Mouse (Mus musculus) embryonic facial prominence, embryonic 14.5 days (tissue): ENCODE measurements around the gene Avp. TPM values are rescaled to one million over a fixed set of nuclear protein-coding genes. Genes with fewer than 3 reads are reported as not detected.

Experiments used
- ATAC-seq: fragments of 200-750 bp; cut with Nextera tagmentation; 2 replicates; pipeline ENCODE4 v1.8.0; 2017; ENCODE audit warnings: low read depth, moderate number of reproducible peaks, moderate TSS enrichment
- DNase-seq: peaks from one replicate; pipeline ENCODE4 v3.0.0-alpha.2; 2015; ENCODE audit warnings: low spot score
- H3K27ac ChIP-seq: fragments of 300-500 bp; sonication (generic); replicated peaks from 2 replicates; pipeline ENCODE4 v1.5.1; 2014; ENCODE audit warnings: low read depth, mild to moderate bottlenecking, low read length, moderate library complexity
- H3K27me3 ChIP-seq: fragments of 300-500 bp; sonication (generic); replicated peaks from 2 replicates; pipeline ENCODE4 v1.6.1; 2014; ENCODE audit warnings: low read length; ENCODE audit not compliant: control insufficient read depth, insufficient read depth
- H3K36me3 ChIP-seq: fragments of 300-500 bp; sonication (generic); 2 replicates; pipeline ENCODE4 v1.6.1; 2014; ENCODE audit warnings: low read length, mixed read lengths; ENCODE audit not compliant: control insufficient read depth, insufficient read depth
- H3K4me1 ChIP-seq: fragments of 300-500 bp; sonication (generic); 2 replicates; pipeline ENCODE4 v1.6.1; 2014; ENCODE audit warnings: antibody characterized with exemption, low read length; ENCODE audit not compliant: control insufficient read depth, insufficient read depth
- H3K4me2 ChIP-seq: fragments of 300-500 bp; sonication (generic); 2 replicates; pipeline ENCODE4 v1.6.1; 2014; ENCODE audit warnings: low read depth, mild to moderate bottlenecking, low read length, moderate library complexity, mixed read lengths
- H3K4me3 ChIP-seq: fragments of 300-500 bp; sonication (generic); 2 replicates; pipeline ENCODE4 v1.5.1; 2014; ENCODE audit warnings: low read depth, mild to moderate bottlenecking, low read length
- H3K9ac ChIP-seq: fragments of 300-500 bp; sonication (generic); 2 replicates; pipeline ENCODE4 v1.6.1; 2014; ENCODE audit warnings: low read depth, mild to moderate bottlenecking, low read length, moderate library complexity, mixed read lengths
- H3K9me3 ChIP-seq: fragments of 300-500 bp; sonication (generic); 2 replicates; pipeline ENCODE4 v1.6.1; 2016; ENCODE audit warnings: low read length; ENCODE audit not compliant: control insufficient read depth
- WGBS: fragments of 180-500 bp; shearing (Covaris S2); extraction: QIAGEN DNeasy Blood & Tissue Kit; methylation state at CpG from one replicate; pipeline ENCODE4 v1.1.7; 2014; 5-methylcytosine and 5-hydroxymethylcytosine counted together
- microRNA-seq: library from miRNA; unstranded; fragments of <30 nt; microRNA quantifications from one replicate; pipeline ENCODE4, GENCODE M21; 2016; ENCODE audit warnings: borderline number of aligned reads
- polyA plus RNA-seq: library from polyadenylated mRNA; unstranded; fragments of >200 nt; fragmentation: Nextera tagmentation; extraction: Ambion mirVana; gene quantifications from 2 replicates; pipeline ENCODE4 v1.2.1, GENCODE M21; 2014

Avp gene
- polyA plus RNA-seq, 1 experiment from 2014 or later, result not detected

DNA sequence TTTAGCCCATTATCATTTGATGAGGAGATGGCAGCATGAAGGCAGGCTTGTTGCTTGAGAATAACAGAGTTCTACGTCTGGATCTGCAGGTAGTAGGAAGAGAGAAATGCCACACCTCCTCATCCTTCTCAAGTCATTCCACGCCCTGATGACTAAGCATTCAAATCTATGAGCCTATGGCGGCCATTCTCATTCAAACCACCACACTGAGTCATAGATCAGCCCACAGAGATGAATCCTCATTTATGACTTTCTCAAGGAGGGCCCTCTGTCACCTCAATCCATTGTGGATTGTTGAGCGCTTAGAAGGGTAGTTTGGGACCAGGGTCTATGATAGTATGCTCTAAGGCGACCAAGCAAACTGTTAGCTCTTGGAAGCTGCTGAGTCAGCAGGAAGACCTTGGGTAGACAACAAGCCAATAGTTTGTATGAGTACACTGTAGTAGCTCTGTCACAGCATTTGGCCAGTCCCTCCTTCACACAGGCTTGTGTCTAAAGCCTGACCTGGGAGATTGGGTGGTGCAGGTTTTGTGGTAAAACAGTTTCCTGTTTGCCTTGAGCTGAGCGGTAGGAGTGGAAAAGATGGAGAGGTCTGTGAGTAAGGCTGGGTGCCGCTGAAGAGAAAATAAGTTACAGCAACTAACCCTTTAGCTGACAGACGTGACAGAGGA, 43.3 kb downstream of the Avp start:
- ATAC-seq (no peak), DNase-seq (no peak)
- 89% methylated on average over 8 of the region's 8 CpGs for WGBS
- Histone ChIP-seq H3K4me1 (no peaks in the 10 kb centered on the region), H3K9ac (no peak overlapping the region), H3K4me2 (no peak overlapping the region), H3K27me3 (no peaks in the 10 kb centered on the region), H3K27ac (no peak overlapping the region), H3K9me3 (no peaks in the 10 kb centered on the region), H3K4me3 (no peak overlapping the region), H3K36me3 (peaks cover 87% of the 10 kb centered on the region)

GRCm38 (mm10) chr2:130536890-130537289, 45.5 kb downstream of the Avp start:
- H3K36me3 ChIP-seq, result peaks cover 87% of the 10 kb centered on the region
- no peaks in the 10 kb centered on the region for H3K27me3 ChIP-seq
- H3K4me3 ChIP-seq, result no peak overlapping the region
- H3K27ac ChIP-seq, result no peak overlapping the region
- no peaks in the 10 kb centered on the region for H3K9me3 ChIP-seq
- DNase-seq (no peak), ATAC-seq (no peak)
- H3K4me1 ChIP-seq, result no peaks in the 10 kb centered on the region
- no peak overlapping the region for H3K9ac ChIP-seq
- no peak overlapping the region for H3K4me2 ChIP-seq
- WGBS, result 70% methylated on average over 3 of the region's 3 CpGs

- H3K36me3 ChIP-seq, result peaks cover 76% of the 10 kb centered on the region
- ATAC-seq (no peak), DNase-seq (no peak)
- WGBS, result 88% methylated on average over 6 of the region's 6 CpGs
- no peak overlapping the region for H3K27ac ChIP-seq
- H3K9ac ChIP-seq, result no peak overlapping the region
- no peaks in the 10 kb centered on the region for H3K9me3 ChIP-seq
- no peak overlapping the region for H3K4me2 ChIP-seq
- no peaks in the 10 kb centered on the region for H3K27me3 ChIP-seq
- H3K4me1 ChIP-seq, result no peaks in the 10 kb centered on the region
- no peak overlapping the region for H3K4me3 ChIP-seq
Measured at GRCm38 (mm10) chr2:130535017-130535416, 47.3 kb downstream of the Avp start.

DNA sequence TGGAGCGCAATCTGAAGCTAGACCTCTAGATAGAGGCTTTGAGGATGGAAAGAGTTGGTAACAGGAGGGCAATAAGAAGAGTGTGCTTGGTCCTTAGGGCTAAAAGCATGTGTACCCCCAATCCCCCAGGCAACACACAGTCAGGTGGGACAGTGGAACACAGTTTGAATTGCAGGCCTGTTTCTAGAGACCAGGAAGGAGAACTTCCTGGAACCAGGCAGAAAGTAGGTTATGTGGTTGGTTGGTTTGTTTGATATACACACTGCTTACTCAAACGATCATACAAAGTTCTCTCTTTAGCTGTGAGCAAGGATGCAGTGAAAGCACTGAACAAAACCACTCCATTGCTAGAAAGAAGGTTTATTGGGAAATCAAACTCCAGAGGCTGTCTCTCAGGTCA, 50.2 kb downstream of the Avp start:
- DNase-seq, result no peak
- Histone ChIP-seq H3K4me3 (no peak overlapping the region), H3K27ac (no peak overlapping the region), H3K36me3 (peaks cover 66% of the 10 kb centered on the region), H3K27me3 (no peaks in the 10 kb centered on the region), H3K4me2 (no peak overlapping the region), H3K4me1 (no peaks in the 10 kb centered on the region), H3K9me3 (no peaks in the 10 kb centered on the region), H3K9ac (no peak overlapping the region)
- WGBS, result 80% methylated on average over 2 of the region's 2 CpGs
- ATAC-seq, result no peak

Small RNA genes lying within 50 kb of the gene (microRNA-seq; reads per million reads assigned to microRNA genes)
- not detected for gene Gm23876

Other genes with a start within 250 kb of the Avp start
- gene Cpxm1, start 185.0 kb downstream of the Avp start, polyA plus RNA-seq, result 94.8 and 106 TPM in 2 replicates
- gene Gm28372, start 177.3 kb downstream of the Avp start, polyA plus RNA-seq, result not detected in 2 replicates
- not detected in 2 replicates for gene 1700020A23Rik, start 177.3 kb downstream of the Avp start, polyA plus RNA-seq
- not detected in 2 replicates for gene Tmem239, start 176.1 kb downstream of the Avp start, polyA plus RNA-seq
- 51.6 and 66.0 TPM in 2 replicates for gene Vps16, start 158.2 kb downstream of the Avp start, polyA plus RNA-seq
- gene Pced1a, start 157.9 kb downstream of the Avp start, polyA plus RNA-seq, result 12.2 and 12.3 TPM in 2 replicates
- 111 and 115 TPM in 2 replicates for gene Ptpra, start 132.3 kb downstream of the Avp start, polyA plus RNA-seq
- 88.6 and 91.7 TPM in 2 replicates for gene Mrps26, start 18.8 kb downstream of the Avp start, polyA plus RNA-seq
- gene Oxt, start 6.4 kb downstream of the Avp start, polyA plus RNA-seq, result not detected in 2 replicates
- gene Fastkd5, start 47.5 kb upstream of the Avp start, polyA plus RNA-seq, result 14.7 and 15.4 TPM in 2 replicates
- 9.9 and 14.2 TPM in 2 replicates for gene Ubox5, start 47.5 kb upstream of the Avp start, polyA plus RNA-seq
- 1.6 and 1.8 TPM in 2 replicates for gene Lzts3, start 60.2 kb upstream of the Avp start, polyA plus RNA-seq
- 55.9 and 63.8 TPM in 2 replicates for gene Ddrgk1, start 82.1 kb upstream of the Avp start, polyA plus RNA-seq
- 90.4 and 98.7 TPM in 2 replicates for gene Itpa, start 85.1 kb upstream of the Avp start, polyA plus RNA-seq
- gene Slc4a11, start 115.0 kb upstream of the Avp start, polyA plus RNA-seq, result 1.8 and 2.3 TPM in 2 replicates